ENCODE assay signal across 1 mouse cellular context in genomic region chr7:30373501-30373962, GRCm38 (mm10).
TF ChIP-seq lines count a peak whose summit lies in the region.

No protein-coding gene starts in this region.

TF ChIP-seq in CH12.LX, 34 proteins besides CTCF, POLR2A, EP300 and RAD21:
- TF ChIP-seq MEF2A (IDR thresholded peaks at IDR 0.05; ENCODE audit: borderline replicate concordance, low read depth, low read length) = peak; percentile 62
- TF ChIP-seq ZMIZ1 (IDR thresholded peaks at IDR 0.05; ENCODE audit: low read depth, low read length) = 0 out of 2 replicates have a peak, but pooled peaks have one; percentile 42
- TF ChIP-seq CHD1 (IDR thresholded peaks at IDR 0.05; ENCODE audit: low read depth, low read length) = no peak
- peak; percentile 81; the same call in 1 of the 2 replicates for TF ChIP-seq MXI1 (IDR thresholded peaks at IDR 0.05; ENCODE audit: low read depth, low read length)
- TF ChIP-seq KAT2A (IDR thresholded peaks at IDR 0.05; ENCODE audit: insufficient replicate concordance, low read length) = peak; percentile 97; the same call in 1 of the 2 replicates
- TF ChIP-seq NELFE (IDR thresholded peaks at IDR 0.05; ENCODE audit: low read depth, low read length) = peak; percentile 66
- peak; percentile 98 for TF ChIP-seq HCFC1 (IDR thresholded peaks at IDR 0.05; ENCODE audit: low read depth, low read length)
- no peak for TF ChIP-seq ZNF384 (IDR thresholded peaks at IDR 0.05; ENCODE audit: low read depth, low read length)
- peak; percentile 75; the same call in 1 of the 2 replicates for TF ChIP-seq GABPA (IDR thresholded peaks at IDR 0.05; ENCODE audit: insufficient replicate concordance, low read depth, low read length)
- TF ChIP-seq SIN3A (IDR thresholded peaks at IDR 0.05; ENCODE audit: low read length) = no peak
- peak; percentile 74; the same call in 1 of the 2 replicates for TF ChIP-seq TCF12 (IDR thresholded peaks at IDR 0.05; ENCODE audit: low read depth, low read length)
- TF ChIP-seq BHLHE40 (IDR thresholded peaks at IDR 0.05; ENCODE audit: low read depth, low read length) = 0 out of 2 replicates have a peak, but pooled peaks have one; percentile 17
- peak; percentile 68; the same call in 1 of the 2 replicates for TF ChIP-seq MAX (IDR thresholded peaks at IDR 0.05; ENCODE audit: low read length)
- TF ChIP-seq NRF1 (IDR thresholded peaks at IDR 0.05; ENCODE audit: low read depth, low read length) = peak; percentile 59
- TF ChIP-seq MYC (IDR thresholded peaks at IDR 0.05; ENCODE audit: low read depth, low read length) = peak; percentile 83; the same call in 1 of the 2 replicates
- TF ChIP-seq ZKSCAN1 (IDR thresholded peaks at IDR 0.05; ENCODE audit: borderline replicate concordance, low read depth, low read length) = no peak
- TF ChIP-seq ELF1 (IDR thresholded peaks at IDR 0.05; ENCODE audit: low read depth, low read length) = peak; percentile 73
- peak; percentile 38; the same call in 1 of the 2 replicates for TF ChIP-seq IRF4 (IDR thresholded peaks at IDR 0.05; ENCODE audit: low read depth, low read length)
- peak; percentile 37 for TF ChIP-seq ZC3H11A (IDR thresholded peaks at IDR 0.05; ENCODE audit: low read depth, low read length)
- TF ChIP-seq POLR2AphosphoS2 (IDR thresholded peaks at IDR 0.05; ENCODE audit: low read depth, low read length) = no peak
- TF ChIP-seq TBP (conservative IDR thresholded peaks at IDR 0.05; ENCODE audit: low read depth, low read length) = no peak
- TF ChIP-seq SMC3 (IDR thresholded peaks at IDR 0.05; ENCODE audit: low read depth, low read length) = peak; percentile 99
